Mouse (Mus musculus) G1E-ER4 (cell line): ENCODE data around the gene Lgi4. TPM values are rescaled to one million over a fixed set of nuclear protein-coding genes. Genes with fewer than 3 reads are reported as not detected.

Experiments
- GATA1 ChIP-seq: IDR thresholded peaks from one replicate; pipeline ENCODE4 v1.8.0; 2012; ENCODE audit warnings: low read length, inconsistent platforms
- polyA plus RNA-seq: library from polyadenylated mRNA; stranded (reverse); fragments of >175 nt; gene quantifications from 2 replicates; pipeline ENCODE4 v1.2.3, GENCODE M21; 2012

Lgi4 gene
- not detected in 2 replicates for polyA plus RNA-seq

GRCm38 (mm10) chr7:31059108-31059507 is at the start of gene Lgi4:
Gene Lgi4 (plus strand): TSS chr7:31059342.
- TF ChIP-seq GATA1: no peak

DNA sequence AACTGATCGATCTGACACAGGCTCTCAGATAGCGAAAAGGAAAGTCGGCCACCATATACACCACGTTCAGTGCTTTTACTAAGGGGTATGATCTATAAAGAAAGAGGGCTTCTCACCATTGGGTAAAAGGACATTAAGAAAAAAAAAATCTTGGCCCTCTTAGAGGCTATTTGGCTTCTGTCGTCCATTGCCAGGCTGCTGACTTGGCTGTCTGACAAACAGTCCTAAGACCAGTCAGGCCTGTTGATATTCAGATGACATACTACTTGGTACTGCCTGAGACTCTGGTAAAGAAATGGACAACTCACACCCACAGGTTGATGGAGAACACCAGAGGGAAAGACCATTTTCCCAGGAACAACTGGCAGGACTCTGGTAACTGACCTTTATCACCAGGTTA is 46.2 kb upstream of the Lgi4 start:
- no peak for TF ChIP-seq GATA1

GRCm38 (mm10) chr7:31017104-31017901 is 41.8 kb upstream of the Lgi4 start:
- no peak for TF ChIP-seq GATA1

DNA sequence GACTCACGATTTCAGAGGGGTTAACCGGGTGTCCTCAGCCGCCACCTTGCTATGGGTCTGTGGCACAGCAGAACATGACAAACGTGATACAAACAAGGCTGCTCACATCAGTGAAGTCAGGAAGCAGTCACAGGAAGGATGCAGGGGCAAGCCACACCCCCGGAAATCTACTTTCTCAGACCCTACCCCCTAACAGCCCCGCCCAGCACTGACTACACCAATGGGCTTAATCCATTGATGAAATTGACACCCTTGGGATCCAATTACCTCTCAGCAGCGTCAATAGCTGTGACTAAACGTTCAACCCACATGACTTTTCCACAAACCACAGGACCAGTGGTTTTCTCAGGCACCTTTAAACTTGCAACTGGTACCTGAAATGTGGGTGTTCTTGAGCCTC is 30.5 kb upstream of the Lgi4 start:
- TF ChIP-seq GATA1: no peak

DNA sequence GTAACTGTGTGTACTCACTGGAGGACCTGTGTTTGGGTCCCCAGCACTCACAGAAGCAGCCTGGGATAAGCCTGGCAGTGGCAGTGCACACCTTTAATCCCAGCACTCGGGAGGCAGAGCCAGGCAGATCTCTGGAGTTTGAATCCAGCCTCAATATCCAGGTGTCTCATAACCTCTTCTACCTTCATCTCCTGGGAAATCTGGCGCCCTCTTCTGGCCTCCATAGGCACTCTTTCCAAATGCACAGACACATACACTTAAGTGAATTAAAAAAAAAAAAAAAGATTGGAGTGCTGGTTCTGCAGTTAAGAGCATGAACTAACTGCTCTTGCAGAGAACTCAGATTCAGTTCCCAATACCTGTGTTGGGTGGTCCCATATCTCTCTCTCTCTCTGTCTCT is 28.4 kb upstream of the Lgi4 start:
- TF ChIP-seq GATA1: no peak

DNA sequence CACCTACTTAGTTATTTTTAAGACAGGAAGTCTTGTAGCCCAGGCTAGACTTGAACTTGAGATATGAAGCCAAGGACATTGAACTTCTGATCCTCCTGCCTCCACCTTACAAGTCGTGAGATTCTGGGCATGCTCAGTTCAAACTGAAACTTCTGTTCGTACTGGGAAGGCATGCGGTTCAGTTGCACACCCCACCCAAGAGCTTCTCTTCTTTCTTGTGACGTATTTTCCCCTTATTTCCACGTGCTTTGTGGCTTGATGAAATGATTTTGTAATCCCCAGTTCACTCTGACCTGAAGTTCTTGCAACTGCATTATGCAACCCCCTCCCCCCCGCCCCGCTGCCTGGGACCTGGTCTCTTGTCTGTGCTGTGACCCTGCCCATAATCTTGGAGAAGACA is 27.4 kb upstream of the Lgi4 start:
- no peak for TF ChIP-seq GATA1

GRCm38 (mm10) chr7:31033409-31034165 is 25.6 kb upstream of the Lgi4 start:
- no peak for TF ChIP-seq GATA1

DNA sequence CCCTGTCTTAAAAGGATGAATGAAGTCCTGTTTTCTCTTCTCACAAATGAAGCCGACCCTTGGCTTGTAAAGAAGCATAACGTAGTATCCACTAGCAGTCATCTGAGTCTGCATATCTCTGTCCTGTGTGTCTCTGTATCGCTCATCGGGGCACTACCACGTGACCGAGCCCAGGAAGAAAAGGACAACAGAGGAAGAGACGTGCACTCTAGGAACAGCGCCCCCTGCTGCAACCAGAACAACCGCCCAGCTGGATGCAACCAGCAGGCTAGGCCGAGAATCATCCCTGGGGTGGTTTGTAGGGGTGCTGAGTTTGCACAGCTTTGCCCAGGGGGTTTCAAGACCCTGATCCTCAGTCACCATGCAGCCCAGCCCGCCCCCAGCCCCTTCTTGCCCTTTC is 24.4 kb upstream of the Lgi4 start:
- no peak for TF ChIP-seq GATA1

- no peak for TF ChIP-seq GATA1
Measured at GRCm38 (mm10) chr7:31035291-31035690, 23.9 kb upstream of the Lgi4 start.

DNA sequence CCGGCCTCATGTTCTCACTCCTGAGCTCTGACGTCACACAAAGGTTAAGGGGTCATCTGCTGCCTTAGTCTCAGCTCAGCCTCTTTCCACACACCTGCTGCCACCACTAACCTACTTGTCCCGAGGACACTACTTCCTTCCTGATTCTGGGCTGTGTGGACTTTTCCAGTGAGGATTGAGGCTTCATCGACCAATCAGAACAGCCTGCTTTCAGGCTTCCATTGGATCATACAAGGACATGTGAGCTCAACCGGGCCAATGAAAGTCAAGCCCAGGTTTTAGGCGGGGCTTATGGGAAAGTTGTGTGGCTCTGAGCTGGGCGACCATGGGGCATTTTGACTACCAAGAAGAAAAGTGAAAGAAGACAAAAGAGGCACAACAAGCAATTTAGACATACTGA is 22.2 kb upstream of the Lgi4 start:
- no peak for TF ChIP-seq GATA1

- TF ChIP-seq GATA1: no peak
Measured at GRCm38 (mm10) chr7:31037675-31038074, 21.5 kb upstream of the Lgi4 start.

DNA sequence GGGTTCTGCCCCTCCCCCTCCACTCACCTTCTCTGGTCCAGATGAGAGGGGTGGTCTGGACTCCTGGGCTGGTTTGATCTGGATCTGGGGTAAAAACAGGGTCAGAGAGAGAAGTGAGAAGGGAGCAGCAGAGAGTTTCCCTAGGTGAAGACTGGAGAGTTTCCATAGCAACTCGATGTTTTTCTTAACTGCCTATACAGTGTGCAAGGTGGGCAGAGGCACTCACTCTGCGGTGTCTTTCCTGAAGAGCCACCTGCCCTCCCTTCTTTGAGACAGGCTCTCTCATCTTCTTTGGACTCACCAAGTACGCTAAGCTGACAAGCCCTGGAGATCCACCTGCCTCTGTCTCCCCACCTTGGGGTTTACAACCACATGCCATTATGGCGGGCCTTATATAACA is 20.1 kb upstream of the Lgi4 start:
- TF ChIP-seq GATA1: no peak

DNA sequence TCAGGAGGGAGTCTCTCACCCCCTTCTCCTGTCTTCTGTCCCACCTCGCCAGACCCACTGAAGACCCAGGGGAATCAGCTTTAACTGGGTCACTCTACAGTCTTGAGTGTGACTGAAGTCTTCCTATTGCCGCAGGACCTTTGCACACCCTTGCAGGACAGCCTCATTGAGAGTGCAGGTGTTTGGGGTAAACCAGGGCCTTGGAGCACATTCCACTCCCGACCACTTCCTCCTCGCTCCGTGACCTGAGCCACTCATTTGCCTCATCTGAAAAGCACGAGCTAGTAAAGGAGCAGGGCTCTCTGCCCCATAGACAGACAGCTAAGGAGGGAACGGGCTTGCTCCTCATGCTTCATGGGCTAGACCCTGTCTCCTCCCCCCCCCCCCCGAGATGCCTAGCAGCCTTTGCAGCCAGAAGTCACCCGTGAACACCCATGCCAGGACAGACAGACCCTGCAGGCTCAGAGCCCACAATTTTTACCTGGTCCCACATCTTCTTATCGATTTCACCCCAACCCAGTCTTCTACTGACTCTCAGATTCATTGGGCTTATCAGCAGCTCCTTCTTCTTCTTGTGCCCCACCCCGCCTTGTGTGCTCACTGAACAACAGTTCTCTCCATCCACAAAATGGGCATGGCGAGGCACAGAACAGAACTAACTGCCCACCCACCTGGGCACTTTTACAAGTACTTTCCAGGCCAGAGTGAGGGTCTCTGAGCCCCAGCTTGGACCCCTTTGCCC is 18.7 kb upstream of the Lgi4 start:
- no peak for TF ChIP-seq GATA1

DNA sequence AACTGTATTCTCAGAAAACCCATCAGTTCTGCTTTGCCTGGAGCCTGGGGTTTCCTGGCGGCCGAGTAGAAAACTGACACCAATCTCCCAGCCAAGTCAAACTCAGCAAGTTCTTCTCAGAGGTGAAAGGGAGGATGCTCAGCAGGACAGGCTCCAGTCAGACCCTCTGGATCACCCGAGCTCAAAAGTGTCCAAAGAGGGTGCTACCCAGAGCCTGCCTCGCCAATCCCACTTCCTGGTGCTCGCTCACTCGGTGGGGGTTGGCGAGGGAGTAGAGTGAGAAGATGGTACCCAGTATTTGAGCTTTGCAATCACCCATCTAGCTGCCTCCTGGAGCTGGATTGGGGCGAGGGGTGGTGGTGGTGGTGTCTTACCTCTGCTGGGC is 18.1 kb upstream of the Lgi4 start:
- no peak for TF ChIP-seq GATA1

DNA sequence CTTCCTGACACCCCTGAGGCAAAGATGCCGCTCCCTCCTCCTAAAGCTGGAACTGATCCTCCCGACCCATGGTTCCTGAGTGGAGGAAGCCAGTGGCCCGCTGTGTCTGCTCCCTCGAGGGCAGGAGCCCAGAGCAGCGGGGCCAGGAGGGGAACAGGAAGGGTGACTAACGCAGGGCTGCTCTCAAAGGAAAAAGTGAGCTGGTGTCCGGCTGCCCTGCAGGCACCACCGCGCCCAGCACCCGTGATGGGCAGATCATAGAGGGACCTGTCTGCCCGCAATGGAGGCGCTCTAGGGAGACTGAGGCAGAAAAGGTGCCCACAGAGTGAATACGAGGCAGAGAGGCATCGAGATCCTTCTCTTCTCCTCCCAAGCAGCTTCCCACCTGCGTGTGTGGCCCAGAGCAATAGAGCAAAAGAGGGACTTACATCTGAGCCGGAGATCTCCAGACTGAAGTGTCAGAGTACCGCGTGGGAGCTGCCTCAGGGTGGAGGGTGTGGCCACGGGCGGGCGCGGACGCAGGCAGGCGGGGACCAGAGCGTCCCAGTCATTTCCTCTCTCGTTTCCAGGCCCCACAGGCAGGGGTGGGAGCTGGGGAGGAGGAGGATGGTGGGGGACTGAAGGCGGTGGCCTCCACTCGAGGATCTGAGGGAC is 17.4 kb upstream of the Lgi4 start:
- TF ChIP-seq GATA1: no peak

GRCm38 (mm10) chr7:31042431-31042910 is 16.7 kb upstream of the Lgi4 start, which contains the start of gene Fxyd5:
Gene Fxyd5 (minus strand): TSS chr7:31042481.
- no peak for TF ChIP-seq GATA1
